Mouse (Mus musculus) heart, postnatal 10 days (tissue): ENCODE data around the gene Clcnkb. TPM values are rescaled to one million over a fixed set of nuclear protein-coding genes. Genes with fewer than 3 reads are reported as not detected.

Experiments
- DNase-seq, 2 experiments: peaks; one replicate each; pipeline ENCODE4 v3.0.0; 2021
- intact Hi-C: fragments of 180-260 bp; cut with DNase I; formaldehyde crosslinking; loops from one replicate; pipeline ENCODE4 v1.15.1; 2025
- total RNA-seq, 2 experiments: library from RNA; stranded (reverse); gene quantifications; 2 replicates each; pipeline ENCODE4 v1.2.3; 2021

Gene Clcnkb
- total RNA-seq, 2 experiments from 2014 or later: 0.91 to 1.2 TPM

DNA sequence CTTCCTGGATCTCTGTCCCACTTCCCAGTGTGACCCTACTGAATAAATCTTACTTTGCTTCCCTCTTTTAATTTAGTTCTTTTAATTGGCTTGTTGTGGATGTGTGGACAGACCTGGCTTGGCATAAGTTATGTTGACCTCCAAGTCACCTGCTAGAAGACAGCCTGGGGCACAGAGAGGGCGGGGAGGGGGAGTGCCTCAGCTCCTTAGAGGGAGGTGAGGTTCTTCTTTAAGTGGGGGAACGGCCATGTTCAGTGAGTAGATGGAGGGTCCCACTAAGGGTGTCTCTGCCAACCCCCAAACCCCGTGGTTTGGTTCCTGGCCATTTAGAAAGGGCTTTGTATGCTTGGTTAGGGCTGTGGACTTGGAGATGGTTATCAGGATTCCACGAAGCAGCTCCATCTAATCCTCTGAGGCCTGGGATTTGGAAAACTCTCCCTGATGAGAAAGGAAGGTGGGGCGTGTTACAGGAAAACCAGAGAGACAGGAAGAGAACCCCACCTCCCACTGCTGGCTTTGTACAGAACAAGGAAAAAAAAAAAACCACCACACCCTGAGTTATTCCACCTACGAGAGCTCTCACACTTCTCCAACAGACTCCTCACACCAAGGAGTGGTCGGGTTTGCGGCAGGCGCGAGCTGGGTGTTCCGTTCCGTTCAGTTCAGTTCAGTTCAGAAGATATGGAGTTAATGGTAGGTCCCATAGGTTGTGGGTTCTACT is 23.4 kb upstream of the Clcnkb start:
- no peak for DNase-seq
- intact Hi-C loops: no loop called here

DNA sequence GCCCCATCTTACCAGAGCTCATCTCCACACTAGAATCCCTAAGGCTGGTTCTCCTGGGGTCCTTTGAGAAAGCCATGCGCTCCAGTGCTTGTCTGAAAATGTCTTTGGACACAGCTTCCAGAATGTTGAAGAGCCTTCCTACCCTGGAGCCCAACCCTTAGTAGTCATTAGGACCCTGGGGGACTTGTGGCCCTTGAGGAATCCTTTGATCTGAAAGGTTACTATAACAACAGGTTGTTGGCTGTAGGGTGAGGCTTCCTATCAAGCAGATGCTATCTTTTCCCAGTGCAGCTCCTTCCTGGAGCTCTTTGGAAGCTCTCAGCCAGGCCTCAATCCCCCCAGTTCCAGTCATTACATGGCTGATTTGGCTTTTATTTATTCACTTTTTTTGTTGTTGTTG is 20.2 kb upstream of the Clcnkb start, which contains the start of gene Srarp:
Gene Srarp, minus strand, starts transcription at position 132 of the 400 bp plus-strand sequence.
- DNase-seq: no peak

DNA sequence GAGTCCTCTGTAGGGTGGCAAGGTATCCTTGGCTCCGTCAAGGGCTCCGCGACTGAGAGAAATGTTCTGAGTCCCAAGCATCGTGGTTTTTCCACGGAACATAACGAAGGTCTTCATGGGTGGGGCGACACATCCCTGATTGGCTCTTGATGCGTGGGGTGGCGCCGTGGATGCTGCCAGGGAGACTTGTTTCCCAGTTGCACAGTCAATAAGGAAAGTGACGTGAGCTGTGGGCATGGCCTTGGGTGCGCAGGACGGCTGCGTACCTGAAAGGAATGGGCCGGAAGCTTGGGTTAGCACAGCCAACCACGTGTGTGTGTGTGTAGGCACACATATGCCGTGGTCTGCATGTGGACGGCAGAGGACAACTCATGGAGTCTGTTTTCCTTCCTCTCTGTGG is 17.4 kb upstream of the Clcnkb start:
- no peak for DNase-seq
- intact Hi-C loops: no loop called here

More for the DNA sequence above, 20.2 kb upstream of the Clcnkb start, which contains the start of gene Srarp:
- intact Hi-C loops: no loop called here

DNA sequence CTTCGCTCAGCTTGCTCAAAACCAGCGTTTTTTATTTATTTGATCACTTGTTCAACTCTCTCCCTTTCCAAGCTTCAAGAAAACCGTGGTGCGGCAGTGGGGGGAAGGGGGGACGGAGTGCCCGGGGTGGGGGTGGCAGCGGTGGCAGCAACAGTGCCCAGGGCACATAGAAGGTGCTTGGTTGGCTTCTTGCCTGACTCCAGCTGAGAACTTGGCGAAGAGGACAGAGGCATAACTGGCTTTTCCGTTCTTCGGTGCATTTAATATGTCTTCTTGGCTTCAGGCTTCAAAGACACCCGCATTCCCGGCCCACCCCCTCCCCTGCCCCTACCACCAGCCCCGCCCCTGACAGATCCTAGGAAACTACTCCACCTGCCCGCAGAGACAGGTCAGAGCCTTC is 16.9 kb upstream of the Clcnkb start:
- intact Hi-C loops: no loop called here

DNA sequence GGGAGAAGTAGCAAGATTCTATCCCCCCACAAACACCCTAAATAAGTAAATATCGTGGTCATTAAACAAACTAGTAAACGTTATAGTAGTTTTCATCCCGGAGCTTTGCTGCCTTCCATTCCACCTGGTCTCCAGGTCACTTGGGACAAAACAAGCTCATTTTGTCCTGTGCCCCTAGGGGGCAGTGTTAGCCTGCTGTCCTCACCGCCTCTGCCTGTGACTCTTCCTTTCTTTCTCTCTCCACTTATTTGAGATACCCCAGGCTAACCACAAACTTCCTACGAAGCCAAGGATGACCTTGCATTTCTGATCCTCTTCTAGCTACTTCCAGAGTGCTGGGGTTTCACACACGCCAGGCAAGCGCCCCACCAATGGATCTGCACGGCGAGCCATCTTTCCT is 15.2 kb upstream of the Clcnkb start:
- intact Hi-C loops: loop anchor here (1.0 to 2.0 kb wide), 4 partner anchors 27 to 144 kb away; no protein-coding TSS in a partner anchor
- DNase-seq: peak; percentile 81 to 83

More for the DNA sequence above, 16.9 kb upstream of the Clcnkb start:
- no peak for DNase-seq

DNA sequence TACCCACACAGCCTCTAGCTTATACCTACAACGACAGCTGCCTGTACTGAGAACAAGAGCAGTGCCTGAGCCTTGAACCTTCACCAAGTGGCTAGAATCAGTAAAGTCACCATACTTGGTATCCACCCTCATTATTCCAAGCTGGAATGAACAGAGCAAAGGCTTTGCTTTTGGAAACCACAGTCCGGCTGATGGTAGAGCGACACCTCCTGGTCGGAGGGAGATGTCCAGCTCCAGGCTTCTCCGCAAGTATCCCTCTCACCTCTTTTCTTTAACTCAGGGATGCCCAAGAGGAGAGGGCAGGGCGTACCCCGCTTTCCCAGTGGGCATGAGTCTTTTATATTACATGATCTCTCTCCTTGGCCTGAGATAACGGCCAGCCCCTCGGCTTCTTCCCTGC is 14.0 kb upstream of the Clcnkb start:
- DNase-seq: peak; percentile 63 to 75
- intact Hi-C loops: loop anchor here (1.0 to 2.0 kb wide), 2 partner anchors 26 to 77 kb away; no protein-coding TSS in a partner anchor

DNA sequence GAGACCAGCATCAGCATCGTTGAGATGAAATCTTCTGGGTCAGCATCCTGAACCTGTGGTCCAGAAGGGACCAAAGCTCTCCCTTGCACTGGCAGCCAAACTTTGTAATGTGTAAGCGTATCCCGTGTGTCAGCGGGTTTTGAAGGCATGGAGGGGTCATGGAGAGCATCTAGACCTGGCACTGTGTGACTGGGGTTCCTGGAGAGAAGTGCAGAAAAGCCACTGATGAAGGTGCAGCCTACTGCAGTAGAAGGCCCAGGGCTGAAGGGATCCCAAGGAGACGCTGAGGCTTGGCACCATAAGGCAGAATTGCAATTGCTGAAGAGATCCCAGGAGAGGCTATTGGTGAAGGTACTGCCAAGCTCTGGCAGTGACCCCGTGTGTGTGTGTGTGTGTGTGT is 13.6 kb upstream of the Clcnkb start:
- intact Hi-C loops: no loop called here
- DNase-seq: peak in 1 of 2 experiments; percentile 48

DNA sequence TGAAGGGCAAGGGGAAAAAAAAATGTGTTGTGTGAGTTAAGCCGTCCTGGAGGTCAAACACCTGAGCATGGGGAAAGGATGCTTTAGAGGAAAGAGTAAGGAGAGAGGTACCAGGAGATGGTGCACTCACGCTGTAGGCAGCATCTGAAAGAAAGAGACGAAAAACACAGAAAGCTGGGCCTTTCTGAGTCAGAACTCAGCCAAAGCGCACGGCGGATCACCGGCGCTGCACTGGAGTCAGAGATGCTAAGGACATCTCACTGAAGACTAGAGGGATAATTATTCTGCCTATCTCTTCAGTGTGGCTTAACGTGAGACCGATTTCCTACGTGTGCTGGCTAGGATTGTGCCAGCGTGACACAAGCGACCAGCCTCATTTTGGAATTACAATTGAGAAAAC is 12.1 kb upstream of the Clcnkb start:
- intact Hi-C loops: no loop called here
- DNase-seq: no peak

DNA sequence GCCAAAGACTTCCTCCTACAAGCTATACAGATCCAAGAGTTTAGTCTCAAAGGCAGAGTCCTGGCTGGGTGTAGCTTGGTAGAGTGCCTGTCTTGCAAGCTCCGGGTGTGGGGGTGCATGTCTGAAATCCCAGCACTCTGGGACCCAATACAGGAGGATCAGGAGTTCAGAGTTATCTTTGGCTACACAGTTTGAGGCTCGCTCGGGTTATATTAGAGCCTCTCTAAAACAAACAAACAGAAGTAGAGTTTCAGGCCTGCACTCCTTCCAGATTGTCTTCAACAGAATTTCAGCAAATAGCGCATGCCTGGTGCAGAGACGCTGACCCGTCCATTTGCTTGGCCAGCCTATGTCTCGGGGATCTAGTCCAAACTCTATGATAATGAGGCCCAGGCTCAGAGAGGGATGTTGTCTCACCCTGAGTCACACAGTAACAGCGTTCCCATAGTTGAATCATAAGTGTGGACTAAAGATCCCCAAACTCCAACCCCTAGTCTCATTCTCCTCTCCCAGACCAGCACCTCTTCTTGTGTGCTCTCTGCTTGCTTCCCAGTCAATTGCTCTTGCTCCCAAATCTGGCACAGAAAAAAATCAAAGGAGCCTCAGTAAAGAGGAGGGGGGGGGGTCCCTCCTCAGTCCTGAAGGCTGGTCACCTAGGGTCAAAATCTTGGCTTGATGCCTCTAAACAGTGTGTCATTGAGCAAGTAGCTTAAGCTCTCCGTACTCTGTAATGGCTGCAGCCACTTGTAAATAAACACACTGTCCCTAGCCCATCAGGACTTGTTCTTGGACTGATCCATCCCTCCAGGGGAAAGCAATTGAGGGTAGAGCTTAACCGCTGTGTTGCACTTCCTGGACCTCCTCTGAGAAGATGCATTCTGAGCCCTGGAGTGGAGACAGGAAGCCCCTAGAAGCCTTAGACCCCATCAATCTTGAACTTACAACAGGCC is 11.3 kb upstream of the Clcnkb start:
- intact Hi-C loops: no loop called here

DNA sequence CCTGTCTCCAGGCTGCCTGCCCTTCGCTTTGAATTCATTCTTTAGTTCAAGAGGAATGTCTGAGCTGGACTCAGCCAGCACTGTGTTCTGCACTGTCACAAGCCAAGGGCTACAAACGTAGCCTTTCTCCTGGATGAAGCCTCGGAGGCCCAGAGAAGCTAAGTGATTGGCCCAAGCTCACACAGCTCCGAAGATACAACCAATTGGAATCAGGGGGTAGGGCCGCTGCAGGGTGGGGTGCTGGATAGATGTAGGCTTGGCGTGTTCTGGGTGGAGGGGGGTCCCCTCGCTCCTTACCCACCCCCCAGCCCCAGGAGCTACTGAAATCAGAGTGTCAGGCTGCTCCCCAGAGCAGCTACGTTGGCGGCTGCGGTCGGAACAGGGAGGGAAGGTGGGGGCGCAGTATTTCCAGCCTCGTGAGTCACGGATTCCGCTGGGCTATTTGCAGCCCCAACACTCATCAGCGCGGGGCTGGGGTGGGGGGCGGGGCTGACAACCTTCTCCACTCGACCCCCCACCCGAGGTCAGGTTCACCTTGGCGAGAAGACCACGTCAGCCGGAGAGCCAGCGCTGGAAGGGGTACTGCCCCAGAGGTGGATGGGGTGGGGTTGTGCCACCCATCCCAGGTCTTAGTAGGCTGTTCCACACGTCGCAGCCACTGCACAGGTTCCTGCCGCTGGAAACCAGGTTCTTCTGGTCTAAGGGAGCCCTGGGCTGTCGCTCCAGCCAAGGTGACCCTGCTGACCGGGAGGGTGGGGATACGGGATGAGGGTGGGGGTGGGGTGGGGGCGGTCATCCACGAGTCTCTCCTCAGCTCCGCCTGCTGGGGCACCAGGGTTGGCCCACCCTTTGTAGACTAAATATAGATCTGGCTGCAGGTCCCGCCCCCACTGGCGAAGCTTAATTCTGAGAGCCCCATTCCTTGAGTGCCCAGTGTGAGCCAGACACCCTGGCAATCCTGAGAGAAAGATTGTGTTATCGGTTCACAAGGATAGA is 10.0 kb upstream of the Clcnkb start:
- intact Hi-C loops: no loop called here
- peak; percentile 84 to 86 for DNase-seq

More for the DNA sequence above, 11.3 kb upstream of the Clcnkb start:
- peak in 1 of 2 experiments; percentile 54 for DNase-seq

DNA sequence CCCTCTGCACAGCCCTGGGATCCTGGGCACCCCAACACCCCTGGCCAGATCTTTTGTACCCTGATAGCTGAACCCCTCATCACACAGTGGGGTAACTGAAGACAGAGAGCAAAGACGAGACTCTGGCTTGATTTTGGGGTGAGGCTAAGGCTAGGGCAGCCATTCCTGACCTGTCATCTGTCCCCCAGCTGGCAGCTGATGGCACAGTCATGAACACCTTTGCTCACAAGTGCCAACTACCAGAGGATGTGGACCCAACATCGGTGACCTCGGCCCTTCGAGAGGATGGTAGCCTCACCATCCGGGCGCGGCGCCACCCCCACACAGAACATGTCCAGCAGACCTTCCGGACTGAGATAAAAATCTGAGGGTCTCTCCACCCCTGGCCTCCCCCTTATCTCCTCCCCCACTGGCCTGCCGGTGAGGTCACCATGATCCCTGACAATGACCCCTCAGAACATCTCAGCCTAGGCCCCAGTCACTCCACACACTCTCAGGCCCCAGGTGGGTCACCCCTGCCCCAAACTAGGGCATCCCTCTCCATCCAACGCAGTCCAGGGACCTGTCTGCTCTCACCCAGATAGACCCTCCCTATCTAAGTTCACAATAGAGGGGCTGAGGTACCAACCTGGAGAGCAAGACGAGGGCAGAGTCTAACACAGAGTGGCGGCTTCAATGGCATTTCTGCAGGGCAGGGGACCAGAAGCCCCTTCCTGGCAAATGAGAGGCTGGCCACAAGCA is 8.0 kb upstream of the Clcnkb start:
- intact Hi-C loops: no loop called here
- peak in 1 of 2 experiments; percentile 34 for DNase-seq

DNA sequence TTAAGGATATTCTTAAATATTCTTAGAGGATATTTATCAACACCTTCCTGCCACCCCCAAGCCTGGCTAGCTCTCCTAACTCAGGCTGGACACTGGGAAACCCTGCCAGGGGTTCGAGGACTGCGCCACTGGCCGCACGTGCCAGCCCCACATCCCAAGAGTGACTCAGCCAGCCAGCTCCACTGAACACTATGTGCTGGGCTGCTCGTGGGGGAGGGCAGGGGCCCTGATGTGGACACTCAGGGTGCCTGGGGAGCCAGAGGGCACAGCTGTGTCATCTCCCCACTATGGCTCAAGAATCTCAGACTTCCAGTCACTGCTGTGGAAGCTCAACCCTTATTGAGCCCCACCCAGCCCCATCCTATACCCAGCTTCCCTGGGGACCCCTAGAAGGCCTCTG is 7.5 kb upstream of the Clcnkb start:
- DNase-seq: peak; percentile 51 to 67
- intact Hi-C loops: no loop called here

DNA sequence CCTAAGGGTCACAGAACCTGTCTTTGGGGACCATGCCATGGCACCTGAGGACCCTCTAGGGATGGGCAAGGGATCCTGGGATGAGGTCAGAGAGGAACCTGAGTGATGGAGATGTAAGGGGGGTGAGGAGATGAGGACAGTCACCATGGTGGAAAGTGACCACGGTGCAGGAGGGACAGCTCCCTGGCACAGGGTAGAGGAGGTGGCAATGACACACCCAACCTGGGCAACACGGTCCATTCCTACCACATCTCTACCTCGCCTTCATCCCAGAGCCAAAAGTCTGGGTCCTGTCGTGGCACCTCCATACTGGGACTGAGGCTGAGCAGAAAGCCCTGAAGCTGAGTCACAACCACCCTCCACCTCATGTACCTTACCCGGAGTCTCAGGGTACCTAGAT is 7.0 kb upstream of the Clcnkb start:
- peak in 1 of 2 experiments; percentile 34 for DNase-seq
- intact Hi-C loops: no loop called here

DNA sequence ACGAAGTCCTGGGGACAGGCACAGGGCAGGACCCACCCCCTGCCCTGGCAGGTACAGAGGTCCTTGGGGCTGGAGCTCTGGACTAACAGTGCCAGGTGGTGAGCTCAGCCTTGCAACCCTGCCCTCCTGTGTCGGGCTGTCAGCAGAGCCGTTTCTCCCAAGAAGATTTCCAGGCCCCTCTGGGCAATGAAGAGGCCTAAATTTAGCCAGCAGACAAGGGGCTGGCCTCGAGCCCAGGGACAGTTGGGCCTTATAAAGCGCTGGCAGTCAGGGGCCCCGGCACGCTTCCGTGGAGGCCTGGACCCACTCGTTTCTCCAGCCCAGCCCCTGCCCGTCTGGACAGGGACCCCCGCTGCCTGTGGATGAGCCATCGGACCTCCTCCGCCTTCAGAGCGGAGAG is 5.6 kb upstream of the Clcnkb start:
- peak; percentile 92 to 93 for DNase-seq
- intact Hi-C loops: no loop called here

DNA sequence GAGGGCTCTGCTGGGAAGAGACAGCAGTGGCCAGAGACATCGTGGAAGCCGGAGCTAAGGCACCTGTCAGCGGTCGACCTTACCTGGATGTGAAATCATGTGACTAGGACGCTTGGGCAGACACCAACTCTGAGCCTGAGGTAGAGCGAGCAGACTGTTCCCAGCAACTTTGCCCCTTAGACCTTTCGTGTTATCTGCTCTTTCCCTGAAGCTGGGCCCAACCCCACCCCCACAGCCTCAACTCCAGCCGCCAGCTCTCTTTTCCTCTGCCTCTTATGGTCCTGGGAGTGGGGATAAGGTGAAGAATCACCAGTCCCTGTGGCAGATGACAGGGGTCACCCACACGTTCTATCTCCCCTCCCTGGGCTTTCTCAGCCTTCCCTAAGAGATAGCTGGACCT is 5.1 kb upstream of the Clcnkb start:
- DNase-seq: peak; percentile 66
- intact Hi-C loops: no loop called here

DNA sequence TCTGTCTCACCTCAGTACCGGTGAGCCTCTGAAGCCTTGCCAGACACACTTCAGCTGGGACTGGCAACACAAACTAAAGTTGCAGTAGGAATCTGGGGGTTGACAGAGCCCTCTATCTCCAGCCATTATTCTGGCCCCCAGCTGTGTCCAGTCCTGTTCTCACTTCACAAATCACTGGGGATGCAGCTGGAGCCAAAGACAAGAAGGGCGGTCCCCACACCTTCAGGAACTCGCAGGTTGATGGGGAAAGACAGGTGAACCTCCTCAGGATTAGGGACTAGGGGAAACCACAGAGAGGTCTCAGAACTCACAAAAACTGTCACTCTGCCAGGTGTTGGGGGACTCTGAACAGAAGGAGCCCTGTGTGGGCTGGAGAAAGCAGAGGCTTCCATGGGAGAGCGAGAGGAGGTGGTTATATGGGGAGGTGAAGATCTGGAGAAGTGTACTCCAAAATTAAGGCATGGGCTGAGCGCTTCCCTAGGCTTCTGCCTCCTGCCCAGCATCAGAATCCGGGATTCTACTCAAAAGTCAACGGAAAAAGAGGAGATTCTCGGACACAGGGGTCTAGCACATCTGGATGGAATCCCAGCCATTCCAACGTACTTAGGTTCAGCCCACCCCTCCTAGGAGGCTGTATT is 4.5 kb upstream of the Clcnkb start, which contains the start of gene Hspb7:
Gene Hspb7, plus strand, starts transcription at position 588 of the 638 bp plus-strand sequence.
- DNase-seq: peak in 1 of 2 experiments; percentile 23
- intact Hi-C loops: no loop called here

DNA sequence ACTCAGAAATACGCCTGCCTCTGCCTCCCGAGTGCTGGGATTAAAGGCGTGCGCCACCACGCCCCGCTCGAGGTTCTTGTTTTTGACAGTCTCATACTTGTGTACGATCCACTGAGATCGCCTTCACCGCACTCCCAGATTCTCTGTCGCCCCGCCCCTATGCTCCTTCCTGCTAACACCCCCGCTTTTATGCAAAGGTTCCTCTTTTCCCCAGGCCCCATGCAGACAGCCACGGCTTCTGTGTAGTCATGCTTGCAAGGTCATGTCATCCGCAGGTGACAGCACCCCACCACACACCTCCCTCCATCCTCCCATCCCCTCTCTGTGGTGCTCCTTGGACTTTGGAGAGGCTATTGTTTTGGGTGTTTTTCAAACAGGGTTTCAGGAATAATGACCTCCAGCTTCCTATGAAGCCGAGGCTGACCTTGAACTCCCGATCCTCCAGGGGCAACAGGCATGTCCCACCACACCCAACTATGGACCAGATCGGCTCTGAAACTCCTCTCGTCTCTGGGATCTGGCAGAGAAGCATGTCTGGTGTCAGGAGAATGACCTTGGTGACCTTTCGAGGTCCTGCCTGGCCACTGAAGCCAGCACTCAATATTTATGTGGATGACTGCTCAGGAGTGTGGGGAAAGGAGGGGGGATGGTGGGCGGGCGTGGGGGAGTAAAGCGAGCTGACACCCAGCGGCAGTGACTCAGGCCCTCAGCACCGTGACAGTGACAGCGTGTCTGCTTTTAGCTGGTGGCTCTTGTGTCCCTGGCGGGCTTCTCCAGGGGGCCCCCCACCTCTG is 3.8 kb upstream of the Clcnkb start:
- peak; percentile 69 to 76 for DNase-seq

DNA sequence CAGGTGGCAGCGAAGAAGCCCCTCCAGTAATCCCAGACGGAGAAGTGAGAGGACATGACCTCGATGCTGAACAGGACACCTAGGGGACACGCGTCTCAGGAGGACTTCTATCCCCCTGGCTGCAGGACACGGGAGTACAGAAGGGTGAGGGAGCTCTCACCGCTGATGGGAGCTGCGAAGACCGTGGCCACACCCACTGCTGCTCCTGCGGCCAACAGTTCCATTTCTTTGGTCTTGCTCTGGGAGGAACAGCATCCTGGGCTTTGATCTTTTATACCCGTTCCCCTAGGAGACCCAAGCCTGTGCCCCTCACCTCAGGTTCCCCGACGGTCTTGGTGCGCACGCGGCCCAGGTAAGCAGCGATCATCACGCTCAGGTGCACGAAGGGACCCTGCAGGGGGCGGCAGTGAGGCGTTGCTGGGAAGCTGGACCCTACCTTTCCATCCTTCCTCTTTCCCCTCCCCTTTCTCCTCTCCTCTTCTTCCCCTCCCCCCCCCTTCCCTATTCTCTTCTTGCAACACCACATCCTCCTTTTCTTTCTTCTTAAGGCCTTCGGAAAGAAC is 4.3 kb downstream of the Clcnkb start:
- DNase-seq: no peak
- intact Hi-C loops: no loop called here

More for the DNA sequence above, 3.8 kb upstream of the Clcnkb start:
- intact Hi-C loops: no loop called here
